Mouse (Mus musculus): Measurements from ENCODE around the gene Rnps1.
"Not testable (repeated sequence)": the region's sequence is repeated elsewhere in the genome, so short reads cannot be mapped to it uniquely, and the experiment has no call there.

Rnps1 gene

GRCm38 (mm10) chr17:24414230-24414976 is at the start of gene Rnps1:
Gene Rnps1, plus strand, starts transcription at chr17:24414565.
- peak; percentile 100 for DNase-seq (ENCODE audit: low read depth, low spot score)

- no peak for DNase-seq (ENCODE audit: low read depth, low spot score)
These were observed 48.5 kb upstream of the Rnps1 start for GRCm38 (mm10) chr17:24365863-24366262.

- DNase-seq (ENCODE audit: low read depth, low spot score), result peak; percentile 11
These were observed 39.2 kb upstream of the Rnps1 start for GRCm38 (mm10) chr17:24375094-24375712.

GRCm38 (mm10) chr17:24375886-24376285 is 38.5 kb upstream of the Rnps1 start:
- DNase-seq (ENCODE audit: low read depth, low spot score), result no peak

- no peak for DNase-seq (ENCODE audit: low read depth, low spot score)
These were observed 35.9 kb upstream of the Rnps1 start for GRCm38 (mm10) chr17:24378496-24378895.

GRCm38 (mm10) chr17:24383789-24384188 is 30.6 kb upstream of the Rnps1 start:
- no peak for DNase-seq (ENCODE audit: low read depth, low spot score)

- no peak for DNase-seq (ENCODE audit: low read depth, low spot score)
These were observed 25.7 kb upstream of the Rnps1 start for GRCm38 (mm10) chr17:24388711-24389110.

- peak; percentile 84 for DNase-seq (ENCODE audit: low read depth, low spot score)
These were observed 24.5 kb upstream of the Rnps1 start for GRCm38 (mm10) chr17:24389865-24390264.

- no peak for DNase-seq (ENCODE audit: low read depth, low spot score)
These were observed 23.2 kb upstream of the Rnps1 start for GRCm38 (mm10) chr17:24391149-24391548.

GRCm38 (mm10) chr17:24393527-24393926 is 20.8 kb upstream of the Rnps1 start:
- DNase-seq (ENCODE audit: low read depth, low spot score), result no peak

- no peak for DNase-seq (ENCODE audit: low read depth, low spot score)
These were observed 19.9 kb upstream of the Rnps1 start for GRCm38 (mm10) chr17:24394456-24394855.

GRCm38 (mm10) chr17:24402371-24402770 is 12.0 kb upstream of the Rnps1 start:
- DNase-seq (ENCODE audit: low read depth, low spot score), result peak; percentile 82

GRCm38 (mm10) chr17:24407116-24407803 is 7.1 kb upstream of the Rnps1 start:
- DNase-seq (ENCODE audit: low read depth, low spot score), result no peak

- no peak for DNase-seq (ENCODE audit: low read depth, low spot score)
These were observed 681 bp upstream of the Rnps1 start for GRCm38 (mm10) chr17:24413557-24414211.

GRCm38 (mm10) chr17:24415011-24415410 is 646 bp downstream of the Rnps1 start:
- no peak for DNase-seq (ENCODE audit: low read depth, low spot score)

- peak; percentile 34 for DNase-seq (ENCODE audit: low read depth, low spot score)
These were observed 1.8 kb downstream of the Rnps1 start for GRCm38 (mm10) chr17:24416051-24416652.

- DNase-seq (ENCODE audit: low read depth, low spot score), result no peak
These were observed 8.7 kb downstream of the Rnps1 start for GRCm38 (mm10) chr17:24423114-24423513.

- DNase-seq (ENCODE audit: low read depth, low spot score), result no peak
These were observed 10.1 kb downstream of the Rnps1 start for GRCm38 (mm10) chr17:24424489-24424888.

GRCm38 (mm10) chr17:24425326-24425725 is 11.0 kb downstream of the Rnps1 start:
- not testable (repeated sequence) for DNase-seq (ENCODE audit: low read depth, low spot score)

GRCm38 (mm10) chr17:24425905-24426304 is 11.5 kb downstream of the Rnps1 start:
- peak; percentile 29 for DNase-seq (ENCODE audit: low read depth, low spot score)

- DNase-seq (ENCODE audit: low read depth, low spot score), result peak; percentile 99
These were observed 12.3 kb downstream of the Rnps1 start, which contains the start of gene Eci1 for GRCm38 (mm10) chr17:24426471-24427169. Gene Eci1, plus strand, starts transcription at chr17:24426641.
